ENCODE assay signal across 15 mouse cellular contexts in genomic region chr2:37760633-37761032, GRCm38 (mm10). TPM values are rescaled to one million over a fixed set of nuclear protein-coding genes. Genes with fewer than 3 reads are reported as not detected.
"Had no signal": no experiment of that assay in that cellular context is flagged by ENCODE, and none has a peak within 500 bp of the region (broad histone marks: within the 10 kb centered on the region; RNA-seq: fewer than 3 reads in every experiment).

No protein-coding gene starts in this region.

- H3K27me3 ChIP-seq: midbrain, embryonic 15.5 days had no signal

- H3K27ac ChIP-seq: intestine, embryonic 15.5 days; kidney, embryonic 15.5 days; limb, embryonic 10.5 days; liver, embryonic 15.5 days; midbrain, embryonic 10.5 days; midbrain, embryonic 15.5 days; neural tube, embryonic 13.5 days; stomach, postnatal 0 days had no signal

- H3K9ac ChIP-seq: intestine, embryonic 15.5 days; kidney, embryonic 15.5 days; liver, embryonic 15.5 days; midbrain, embryonic 15.5 days; neural tube, embryonic 13.5 days had no signal

- DNase-seq: kidney, adult 2 months; kidney, postnatal 14 days; lung, adult 2 months; lung, postnatal 36 days had no signal

- H3K36me3 ChIP-seq: intestine, embryonic 15.5 days; kidney, embryonic 15.5 days; limb, embryonic 10.5 days; liver, embryonic 15.5 days; midbrain, embryonic 10.5 days; midbrain, embryonic 15.5 days; neural tube, embryonic 13.5 days had no signal

- H3K9me3 ChIP-seq: intestine, embryonic 15.5 days; kidney, embryonic 15.5 days; limb, embryonic 10.5 days; liver, embryonic 15.5 days; midbrain, embryonic 10.5 days; midbrain, embryonic 15.5 days; neural tube, embryonic 13.5 days had no signal

- H3K4me3 ChIP-seq: intestine, embryonic 15.5 days; kidney, embryonic 15.5 days; limb, embryonic 10.5 days; liver, embryonic 15.5 days; midbrain, embryonic 10.5 days; midbrain, embryonic 15.5 days; neural tube, embryonic 13.5 days had no signal

- H3K4me2 ChIP-seq: intestine, embryonic 15.5 days; kidney, embryonic 15.5 days; liver, embryonic 11.5 days; liver, embryonic 15.5 days; midbrain, embryonic 15.5 days; neural tube, embryonic 13.5 days had no signal

- ATAC-seq: intestine, embryonic 15.5 days; lung, postnatal 0 days; midbrain, embryonic 15.5 days had no signal

RNA-seq across cellular contexts. Expression of gene Crb2, which starts 15.4 kb away (rescaled TPM):
- total RNA-seq: megakaryocyte progenitor cell, adult 5-6 weeks had no signal
